Mouse (Mus musculus) midbrain, embryonic 10.5 days (tissue): ENCODE measurements around the gene Smarcd3. TPM values are rescaled to one million over a fixed set of nuclear protein-coding genes. Genes with fewer than 3 reads are reported as not detected.
A peak's percentile ranks its signal among the peaks of the same experiment; 100 is the strongest.

Experiments used
- DNase-seq: peaks from one replicate; pipeline ENCODE4 v3.0.0-alpha.2; 2017; ENCODE audit warnings: low spot score
- H3K27ac ChIP-seq: fragments of 300-500 bp; sonication (generic); replicated peaks from 2 replicates; pipeline ENCODE4 v1.5.1; 2016; ENCODE audit warnings: mild to moderate bottlenecking
- H3K27me3 ChIP-seq: fragments of 300-500 bp; sonication (generic); 2 replicates; pipeline ENCODE4 v1.6.1; 2016; ENCODE audit warnings: low read depth, mild to moderate bottlenecking; ENCODE audit not compliant: poor library complexity, severe bottlenecking
- H3K36me3 ChIP-seq: fragments of 300-500 bp; sonication (generic); 2 replicates; pipeline ENCODE4 v1.6.1; 2016; ENCODE audit warnings: mild to moderate bottlenecking, moderate library complexity
- H3K4me1 ChIP-seq: fragments of 300-500 bp; sonication (generic); 2 replicates; pipeline ENCODE4 v1.6.1; 2016
- H3K4me3 ChIP-seq: fragments of 300-500 bp; sonication (generic); 2 replicates; pipeline ENCODE4 v1.5.1; 2016; ENCODE audit warnings: mild to moderate bottlenecking, moderate library complexity
- H3K9me3 ChIP-seq: fragments of 300-500 bp; sonication (generic); replicated peaks from 2 replicates; pipeline ENCODE4 v1.6.1; 2016; ENCODE audit warnings: mild to moderate bottlenecking
- WGBS: fragments of 180-500 bp; shearing (Covaris S2); methylation state at CpG from one replicate; pipeline ENCODE4 v1.1.7; 2016; 5-methylcytosine and 5-hydroxymethylcytosine counted together
- polyA plus RNA-seq: library from polyadenylated mRNA; unstranded; fragments of >200 nt; fragmentation: Nextera tagmentation; extraction: Ambion mirVana; gene quantifications from 2 replicates; pipeline ENCODE4 v1.2.1, GENCODE M21; 2016

Gene Smarcd3
- polyA plus RNA-seq, 1 experiment from 2014 or later: 32.4 TPM

- peaks cover 3% of the 10 kb centered on the region for H3K36me3 ChIP-seq
- H3K27me3 ChIP-seq: peaks cover 53% of the 10 kb centered on the region
- H3K4me3 ChIP-seq: peak overlapping the region; percentile 75
- 62% methylated on average over 2 of the region's 2 CpGs for WGBS
- no peak for DNase-seq
- H3K4me1 ChIP-seq: peaks cover 94% of the 10 kb centered on the region
- H3K9me3 ChIP-seq: no peaks in the 10 kb centered on the region
- no peak overlapping the region for H3K27ac ChIP-seq
Observed at GRCm38 (mm10) chr5:24600236-24600635, 24.0 kb downstream of the Smarcd3 start.

GRCm38 (mm10) chr5:24599137-24599536 is 25.1 kb downstream of the Smarcd3 start:
- DNase-seq: no peak
- H3K4me1 ChIP-seq: peaks cover 90% of the 10 kb centered on the region
- H3K4me3 ChIP-seq: peak overlapping the region; percentile 60
- peaks cover 14% of the 10 kb centered on the region for H3K36me3 ChIP-seq
- H3K27ac ChIP-seq: peak overlapping the region; percentile 83
- peaks cover 58% of the 10 kb centered on the region for H3K27me3 ChIP-seq
- 11% methylated on average over 8 of the region's 8 CpGs for WGBS
- H3K9me3 ChIP-seq: no peaks in the 10 kb centered on the region

GRCm38 (mm10) chr5:24598570-24599006 is 25.6 kb downstream of the Smarcd3 start:
- 1% methylated on average over 41 of the region's 41 CpGs for WGBS
- Histone ChIP-seq H3K27ac (peak overlapping the region; percentile 83), H3K4me1 (peaks cover 87% of the 10 kb centered on the region), H3K4me3 (peak overlapping the region; percentile 60), H3K27me3 (peaks cover 58% of the 10 kb centered on the region), H3K36me3 (peaks cover 20% of the 10 kb centered on the region), H3K9me3 (no peaks in the 10 kb centered on the region)
- DNase-seq: peak; percentile 76

GRCm38 (mm10) chr5:24597901-24598569 is 26.2 kb downstream of the Smarcd3 start:
- WGBS: 24% methylated on average over 15 of the region's 15 CpGs
- no peak for DNase-seq
- H3K36me3 ChIP-seq: peaks cover 25% of the 10 kb centered on the region
- H3K4me1 ChIP-seq: peaks cover 85% of the 10 kb centered on the region
- H3K27ac ChIP-seq: peak overlapping the region; percentile 83
- peak overlapping the region; percentile 60 for H3K4me3 ChIP-seq
- peaks cover 61% of the 10 kb centered on the region for H3K27me3 ChIP-seq
- no peaks in the 10 kb centered on the region for H3K9me3 ChIP-seq

GRCm38 (mm10) chr5:24597221-24597728 is 26.9 kb downstream of the Smarcd3 start:
- peaks cover 67% of the 10 kb centered on the region for H3K27me3 ChIP-seq
- DNase-seq: peak; percentile 80
- H3K4me3 ChIP-seq: peak overlapping the region; percentile 39
- no peaks in the 10 kb centered on the region for H3K9me3 ChIP-seq
- peaks cover 84% of the 10 kb centered on the region for H3K4me1 ChIP-seq
- peaks cover 33% of the 10 kb centered on the region for H3K36me3 ChIP-seq
- peak overlapping the region; percentile 89 for H3K27ac ChIP-seq
- 50% methylated on average over 2 of the region's 2 CpGs for WGBS

GRCm38 (mm10) chr5:24596519-24597171 is 27.6 kb downstream of the Smarcd3 start:
- peaks cover 84% of the 10 kb centered on the region for H3K4me1 ChIP-seq
- peak; percentile 59 for DNase-seq
- H3K9me3 ChIP-seq: no peaks in the 10 kb centered on the region
- H3K27me3 ChIP-seq: peaks cover 70% of the 10 kb centered on the region
- 12% methylated on average over 11 of the region's 11 CpGs for WGBS
- H3K36me3 ChIP-seq: peaks cover 39% of the 10 kb centered on the region
- peak overlapping the region; percentile 39 for H3K4me3 ChIP-seq
- peak overlapping the region; percentile 89 for H3K27ac ChIP-seq

GRCm38 (mm10) chr5:24595786-24596380 is 28.3 kb downstream of the Smarcd3 start:
- no peak for DNase-seq
- H3K4me1 ChIP-seq: peaks cover 84% of the 10 kb centered on the region
- H3K9me3 ChIP-seq: no peaks in the 10 kb centered on the region
- H3K27ac ChIP-seq: peak overlapping the region; percentile 89
- peaks cover 69% of the 10 kb centered on the region for H3K27me3 ChIP-seq
- peaks cover 47% of the 10 kb centered on the region for H3K36me3 ChIP-seq
- 52% methylated on average over 14 of the region's 14 CpGs for WGBS
- H3K4me3 ChIP-seq: peak overlapping the region; percentile 39; the same call in 1 of the 2 replicates

GRCm38 (mm10) chr5:24595261-24595660 is 28.9 kb downstream of the Smarcd3 start:
- 83% methylated on average over 5 of the region's 5 CpGs for WGBS
- no peak for DNase-seq
- peak overlapping the region; percentile 89 for H3K27ac ChIP-seq
- no peak overlapping the region for H3K4me3 ChIP-seq
- H3K4me1 ChIP-seq: peaks cover 80% of the 10 kb centered on the region
- peaks cover 66% of the 10 kb centered on the region for H3K27me3 ChIP-seq
- no peaks in the 10 kb centered on the region for H3K9me3 ChIP-seq
- H3K36me3 ChIP-seq: peaks cover 48% of the 10 kb centered on the region

- WGBS: 93% methylated on average over 5 of the region's 5 CpGs
- Histone ChIP-seq H3K27ac (no peak overlapping the region), H3K36me3 (peaks cover 56% of the 10 kb centered on the region), H3K27me3 (peaks cover 59% of the 10 kb centered on the region), H3K4me1 (peaks cover 76% of the 10 kb centered on the region), H3K9me3 (no peaks in the 10 kb centered on the region), H3K4me3 (no peak overlapping the region)
- DNase-seq: no peak
Observed at GRCm38 (mm10) chr5:24594346-24594745, 29.9 kb downstream of the Smarcd3 start.

GRCm38 (mm10) chr5:24593928-24594327 is 30.3 kb downstream of the Smarcd3 start:
- no peak overlapping the region for H3K4me3 ChIP-seq
- no peaks in the 10 kb centered on the region for H3K9me3 ChIP-seq
- H3K27me3 ChIP-seq: peaks cover 54% of the 10 kb centered on the region
- DNase-seq: no peak
- H3K27ac ChIP-seq: no peak overlapping the region
- WGBS: 77% methylated on average over 10 of the region's 10 CpGs
- H3K4me1 ChIP-seq: peaks cover 76% of the 10 kb centered on the region
- H3K36me3 ChIP-seq: peaks cover 61% of the 10 kb centered on the region

- no peak for DNase-seq
- peaks cover 47% of the 10 kb centered on the region for H3K27me3 ChIP-seq
- WGBS: 80% methylated on average over 10 of the region's 10 CpGs
- peaks cover 75% of the 10 kb centered on the region for H3K4me1 ChIP-seq
- H3K4me3 ChIP-seq: no peak overlapping the region
- H3K27ac ChIP-seq: no peak overlapping the region
- H3K9me3 ChIP-seq: no peaks in the 10 kb centered on the region
- H3K36me3 ChIP-seq: peaks cover 68% of the 10 kb centered on the region
Observed at GRCm38 (mm10) chr5:24593230-24593629, 31.0 kb downstream of the Smarcd3 start.

GRCm38 (mm10) chr5:24592471-24593160 is 31.6 kb downstream of the Smarcd3 start:
- Histone ChIP-seq H3K4me3 (no peak overlapping the region), H3K36me3 (peaks cover 70% of the 10 kb centered on the region), H3K27ac (peak overlapping the region; percentile 14; the same call in 1 of the 2 replicates), H3K4me1 (peaks cover 75% of the 10 kb centered on the region), H3K27me3 (peaks cover 42% of the 10 kb centered on the region), H3K9me3 (no peaks in the 10 kb centered on the region)
- no peak for DNase-seq
- 55% methylated on average over 21 of the region's 21 CpGs for WGBS
